Mouse (Mus musculus): ENCODE measurements at regions not wholly inside any gene's neighbourhood (a gene's known extent, or its start where the extent isn't known, plus 50 kb on each side); places are given as distances from the start of the nearest gene placed in this dataset.

DNA sequence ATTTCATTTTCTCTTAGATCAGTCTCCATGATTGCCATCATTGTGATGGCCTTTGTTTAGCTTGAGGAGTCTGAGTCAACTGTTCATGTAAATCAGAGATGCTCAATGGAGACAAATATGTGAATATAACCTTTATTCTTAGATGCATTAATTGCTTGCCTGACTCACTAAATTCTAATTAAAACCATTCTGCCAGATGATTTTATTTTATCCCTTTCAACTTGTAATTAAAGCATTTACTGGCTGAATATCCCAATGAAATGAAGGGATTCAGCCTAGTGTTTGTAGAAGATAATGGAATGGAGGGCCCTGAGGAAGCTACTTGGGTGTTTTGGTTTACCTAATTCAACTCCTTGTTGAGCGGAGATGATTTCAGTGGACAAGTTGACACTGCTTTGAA, 777.1 kb upstream of the Auts2 start:
- in situ Hi-C loops (cut with MboI, MseI), result no loop called here

DNA sequence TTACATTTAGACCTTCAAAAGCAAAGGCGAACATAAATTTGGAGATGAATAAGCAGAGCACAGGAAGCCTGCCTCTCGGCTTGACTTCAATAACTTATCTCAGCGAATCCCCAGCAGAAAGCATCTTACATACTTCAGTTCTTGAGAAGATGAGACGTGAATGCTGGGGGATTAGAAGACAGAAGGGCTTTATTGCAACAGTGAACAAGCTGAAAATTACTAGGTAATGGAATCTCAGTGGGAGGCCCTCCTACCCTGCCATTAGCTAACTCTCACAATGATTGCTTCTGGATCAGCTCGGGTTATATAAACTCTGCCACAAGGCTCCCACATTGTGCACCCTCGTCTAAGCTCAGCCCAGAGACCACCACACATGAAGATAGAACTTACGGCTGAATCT, 770.9 kb upstream of the Auts2 start:
- in situ Hi-C loops (cut with MboI, MseI), result no loop called here

DNA sequence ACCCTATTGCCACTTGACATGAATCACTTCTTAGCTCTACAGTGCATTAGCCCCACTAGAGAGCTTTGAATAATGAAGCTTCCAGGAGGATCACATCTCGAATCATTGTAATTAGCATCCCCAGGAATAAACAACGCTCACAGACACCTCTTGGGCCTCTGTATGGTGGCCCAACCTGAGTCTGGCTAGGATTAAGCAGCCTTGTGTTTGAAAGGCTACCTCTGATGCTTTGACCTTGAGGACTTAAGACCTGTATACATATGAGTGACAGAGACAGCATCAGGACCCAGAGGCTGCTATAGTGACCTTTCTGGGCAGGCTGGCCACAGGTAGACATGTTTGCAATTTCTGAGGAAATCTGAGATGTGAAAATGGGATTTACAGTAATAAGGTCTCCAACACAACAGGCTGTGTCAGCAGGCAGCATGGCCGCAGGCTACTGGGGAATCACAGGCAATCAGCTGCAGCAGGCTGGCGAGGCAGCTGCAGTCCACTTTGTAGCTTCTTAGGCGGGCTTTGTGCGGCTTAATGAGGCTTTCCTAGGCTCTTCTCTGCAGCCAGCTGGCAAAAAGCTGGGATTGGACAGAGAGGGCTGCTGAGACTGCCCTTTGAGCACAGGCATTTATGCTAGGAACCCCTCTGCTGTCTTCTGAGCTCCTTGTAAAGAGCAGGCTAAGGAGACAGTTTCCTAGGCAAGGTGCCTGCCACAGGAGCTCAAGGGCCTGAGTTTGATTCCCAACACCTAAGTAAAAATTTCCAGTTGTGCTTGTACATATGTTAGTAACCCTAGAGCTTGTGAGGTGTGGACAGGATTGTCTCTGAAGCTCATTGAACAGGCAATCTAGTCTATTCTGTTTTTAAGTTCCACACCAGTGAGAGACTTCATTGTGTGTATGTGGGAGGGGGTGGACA, 768.1 kb upstream of the Auts2 start:
- in situ Hi-C loops (cut with MboI, MseI), result no loop called here

DNA sequence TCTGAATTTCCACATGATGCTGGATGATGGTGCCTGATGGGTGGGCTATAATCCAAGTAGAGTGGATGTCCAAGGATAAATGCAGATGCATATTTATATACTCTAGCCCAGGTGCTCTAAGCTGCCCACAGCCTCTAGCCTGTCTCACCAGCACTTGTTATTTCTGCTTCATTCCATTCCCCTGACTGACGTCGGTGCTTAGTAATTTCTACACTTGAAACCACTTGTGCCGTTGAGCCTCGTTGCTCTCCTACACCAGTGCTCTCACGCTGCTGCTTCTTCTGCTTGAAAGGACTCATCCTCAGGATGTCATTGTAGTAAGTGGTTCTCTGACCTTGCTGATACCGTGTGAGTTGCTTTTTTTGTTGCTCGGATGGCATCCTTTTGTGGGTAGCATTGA, 724.7 kb upstream of the Auts2 start:
- in situ Hi-C loops (cut with MboI, MseI), result no loop called here

GRCm38 (mm10) chr5:133267356-133267755, 724.2 kb upstream of the Auts2 start:
- in situ Hi-C loops (cut with MboI, MseI), result no loop called here

- in situ Hi-C loops (cut with MboI, MseI), result no loop called here
Observed at GRCm38 (mm10) chr5:133264976-133265375, 721.8 kb upstream of the Auts2 start.

- in situ Hi-C loops (cut with MboI, MseI), result no loop called here
Observed at GRCm38 (mm10) chr5:133218801-133219200, 675.7 kb upstream of the Auts2 start.

GRCm38 (mm10) chr5:133198546-133198945, 655.4 kb upstream of the Auts2 start:
- in situ Hi-C loops (cut with MboI, MseI), result no loop called here

DNA sequence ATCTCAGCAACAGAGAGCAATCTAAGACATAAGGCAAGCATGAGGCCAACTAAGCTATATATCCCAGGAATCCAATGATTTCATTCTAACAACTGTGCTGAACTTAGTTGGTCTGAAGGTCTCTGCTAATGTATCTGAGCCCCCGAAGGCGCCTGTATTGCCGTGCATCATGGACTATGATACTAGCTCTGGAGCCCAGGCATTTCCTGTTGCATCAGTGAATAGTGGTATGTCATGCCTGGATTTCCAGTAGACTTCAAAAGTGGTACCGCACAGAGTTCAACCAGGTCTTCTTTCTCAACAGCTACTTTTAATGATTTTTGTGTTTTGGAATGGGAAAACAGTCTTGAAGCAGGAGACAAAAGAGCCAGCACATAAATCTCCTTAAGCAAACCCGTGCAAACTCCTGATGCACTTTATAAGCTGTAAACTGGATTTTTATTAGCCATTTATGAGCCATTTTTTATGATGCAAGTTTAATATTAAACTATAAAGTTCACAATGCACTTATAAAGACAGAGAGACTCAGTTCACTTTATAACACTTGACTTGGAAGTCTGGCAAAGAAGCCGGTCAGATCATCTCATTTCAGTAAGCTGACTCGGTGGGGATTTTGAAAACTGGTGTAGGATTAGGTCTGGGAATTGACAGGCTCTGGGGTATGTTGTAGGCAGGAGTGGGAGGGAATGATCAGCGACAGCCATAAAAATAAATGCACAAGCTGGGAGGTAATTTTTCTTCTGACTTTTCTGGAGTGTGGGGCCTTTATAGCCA, 646.8 kb upstream of the Auts2 start:
- in situ Hi-C loops (cut with MboI, MseI), result loop anchor here in 1 of 2 experiments (10.0 kb wide), 1 partner anchor 745 kb away; no protein-coding TSS in a partner anchor

DNA sequence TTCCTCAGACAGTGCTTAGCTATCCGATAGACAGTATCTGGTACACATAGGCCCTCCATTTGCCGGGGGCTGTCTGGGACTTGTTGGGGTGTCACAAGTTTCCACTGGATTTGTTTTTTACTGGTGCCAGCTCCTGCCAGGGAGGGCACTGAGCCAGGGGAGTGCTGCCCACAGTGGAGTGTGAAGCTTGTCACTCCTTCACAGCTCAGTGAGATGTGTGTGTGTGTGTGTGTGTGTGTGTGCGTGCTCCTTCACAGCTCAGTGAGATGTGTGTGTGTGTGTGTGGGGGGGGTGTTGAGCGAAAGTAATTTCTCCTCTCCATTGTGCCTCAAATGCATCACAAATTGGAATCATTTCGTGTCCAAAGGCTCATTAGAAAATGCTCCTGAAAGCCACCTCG, 632.5 kb upstream of the Auts2 start:
- in situ Hi-C loops (cut with MboI, MseI), result no loop called here

- in situ Hi-C loops (cut with MboI, MseI), result no loop called here
Observed at GRCm38 (mm10) chr5:133173155-133173723, 630.1 kb upstream of the Auts2 start.

- in situ Hi-C loops (cut with MboI, MseI), result no loop called here
Observed at GRCm38 (mm10) chr5:133172686-133173085, 629.5 kb upstream of the Auts2 start.

- in situ Hi-C loops (cut with MboI, MseI), result no loop called here
Observed at GRCm38 (mm10) chr5:133171266-133171665, 628.1 kb upstream of the Auts2 start.

GRCm38 (mm10) chr5:133167576-133167975, 624.4 kb upstream of the Auts2 start:
- in situ Hi-C loops (cut with MboI, MseI), result no loop called here

- in situ Hi-C loops (cut with MboI, MseI), result no loop called here
Observed at GRCm38 (mm10) chr5:133167001-133167461, 623.9 kb upstream of the Auts2 start.

GRCm38 (mm10) chr5:133156115-133156857, 613.1 kb upstream of the Auts2 start:
- in situ Hi-C loops (cut with MboI, MseI), result no loop called here

- in situ Hi-C loops (cut with MboI, MseI), result no loop called here
Observed at GRCm38 (mm10) chr5:133145996-133146395, 602.9 kb upstream of the Auts2 start.

DNA sequence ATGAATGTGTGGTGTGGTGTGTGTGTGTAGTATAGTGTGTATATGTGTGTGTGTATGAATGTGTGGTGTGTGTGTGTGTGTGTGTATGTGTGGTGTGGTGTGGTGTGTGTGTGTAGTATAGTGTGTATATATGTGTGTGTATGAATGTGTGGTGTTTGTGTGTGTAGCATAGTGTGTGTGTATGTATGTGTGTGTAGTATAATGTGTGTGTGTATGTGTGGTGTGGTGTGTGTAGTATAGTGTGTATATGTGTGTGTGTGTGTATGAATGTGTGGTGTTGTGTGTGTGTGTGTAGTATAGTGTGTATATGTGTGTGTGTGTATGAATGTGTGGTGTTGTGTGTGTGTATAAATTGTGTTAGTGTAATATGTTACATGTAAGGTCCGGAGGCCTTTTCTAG, 600.5 kb upstream of the Auts2 start:
- in situ Hi-C loops (cut with MboI, MseI), result no loop called here

DNA sequence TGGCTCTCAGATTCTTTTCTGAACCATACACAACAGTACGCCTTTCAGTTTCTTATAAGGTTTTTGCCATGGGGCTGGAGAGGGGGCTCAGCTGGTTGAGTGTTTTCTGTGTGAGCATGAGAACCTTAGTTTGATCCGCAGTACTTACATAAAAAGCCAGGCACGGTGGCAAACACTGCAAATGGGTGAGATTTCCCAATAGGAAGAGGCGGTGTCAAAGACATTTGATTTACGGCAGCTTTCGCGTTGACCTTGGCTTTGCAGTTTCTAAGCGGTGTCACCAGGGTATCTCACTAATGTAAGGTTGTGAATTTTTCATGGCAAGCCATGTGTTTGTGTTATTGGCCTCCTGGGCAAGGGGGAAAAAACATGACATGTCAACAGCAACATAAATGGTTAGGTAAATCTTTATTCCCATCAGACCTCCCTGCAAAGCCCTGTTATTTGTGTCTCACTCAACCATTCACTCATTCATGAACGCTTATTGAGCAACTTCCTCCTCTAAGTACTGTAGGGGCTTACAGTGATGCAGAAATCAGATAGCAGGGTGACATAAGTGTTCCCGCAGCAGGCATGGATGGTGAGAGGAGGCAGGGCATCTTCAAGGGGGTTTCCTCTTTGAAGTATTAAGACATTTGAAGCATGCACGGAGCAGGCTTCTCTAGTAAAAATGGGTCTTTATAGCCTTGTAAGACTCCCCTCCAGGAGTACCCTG, 599.4 kb upstream of the Auts2 start:
- in situ Hi-C loops (cut with MboI, MseI), result no loop called here

DNA sequence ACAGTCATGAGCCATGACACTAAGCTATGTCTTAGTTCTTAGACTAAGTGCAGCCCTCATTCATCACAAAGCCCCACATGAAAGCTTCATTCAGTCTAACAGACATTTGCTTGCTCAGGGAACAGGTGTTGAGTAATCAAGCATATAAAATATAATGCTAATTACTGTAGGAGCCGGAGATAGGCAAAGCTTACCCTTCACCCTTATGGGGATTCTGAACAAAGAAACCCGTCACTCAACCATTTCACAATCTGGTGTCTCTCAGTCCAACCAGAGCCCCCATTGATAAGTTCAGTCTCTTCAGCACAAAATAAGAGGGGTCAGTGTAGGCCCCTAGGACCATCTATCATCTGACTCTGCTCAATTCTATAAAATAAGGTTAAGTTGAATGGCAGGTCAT, 587.9 kb upstream of the Auts2 start:
- in situ Hi-C loops (cut with MboI, MseI), result no loop called here

GRCm38 (mm10) chr5:133130316-133130715, 587.2 kb upstream of the Auts2 start:
- in situ Hi-C loops (cut with MboI, MseI), result no loop called here

Measured in T-helper 17 cell (primary cell).